Mouse (Mus musculus): Measurements from ENCODE around the gene Sestd1. TPM values are rescaled to one million over a fixed set of nuclear protein-coding genes. Genes with fewer than 3 reads are reported as not detected.

Gene Sestd1
- polyA plus RNA-seq, 1 experiment from 2014 or later = 9.7 TPM

GRCm38 (mm10) chr2:77270136-77270535 lies 10.3 kb downstream of the Sestd1 start:
- Histone ChIP-seq H3K4me2 (no peak overlapping the region), H3K27me3 (no peaks in the 10 kb centered on the region), H3K27ac (no peak overlapping the region), H3K36me3 (no peaks in the 10 kb centered on the region), H3K9me3 (replicated peaks) (no peaks in the 10 kb centered on the region), H3K4me1 (replicated peaks) (peaks cover 21% of the 10 kb centered on the region), H3K4me3 (no peak overlapping the region), H3K9ac (no peak overlapping the region)
- WGBS = 44% methylated on average over 1 of the region's 1 CpGs
- no peak for ATAC-seq (replicated peaks; ENCODE audit: insufficient number of reproducible peaks, insufficient read depth, low FRiP score, low read depth)

- Histone ChIP-seq H3K27me3 (no peaks in the 10 kb centered on the region), H3K9ac (no peak overlapping the region), H3K4me1 (replicated peaks) (peaks cover 28% of the 10 kb centered on the region), H3K9me3 (replicated peaks) (no peaks in the 10 kb centered on the region), H3K4me3 (no peak overlapping the region), H3K27ac (no peak overlapping the region), H3K36me3 (no peaks in the 10 kb centered on the region), H3K4me2 (no peak overlapping the region)
- WGBS = 69% methylated on average over 5 of the region's 5 CpGs
- no peak for ATAC-seq (replicated peaks; ENCODE audit: insufficient number of reproducible peaks, insufficient read depth, low FRiP score, low read depth)
These were observed 11.7 kb downstream of the Sestd1 start for GRCm38 (mm10) chr2:77268612-77269239.

DNA sequence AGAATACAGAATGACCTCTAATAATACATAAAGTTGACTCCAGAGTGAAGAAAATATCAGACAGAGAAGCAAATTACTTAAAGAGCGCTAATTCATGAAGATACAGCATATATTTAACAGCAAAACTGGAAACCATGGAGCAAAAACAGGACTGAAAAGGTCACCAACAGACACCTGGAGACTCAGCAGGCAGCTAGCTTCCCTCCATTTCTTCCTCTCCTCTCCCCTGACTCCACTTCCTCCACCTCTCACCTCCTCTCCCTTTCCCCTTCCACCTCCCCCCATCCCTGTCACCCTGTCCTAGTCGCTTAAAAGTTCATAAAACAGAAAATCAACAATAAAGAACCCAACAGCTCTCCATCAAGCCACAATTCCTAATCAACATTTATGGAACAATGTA lies 13.5 kb downstream of the Sestd1 start:
- no peaks in the 10 kb centered on the region for H3K36me3 ChIP-seq
- no peak overlapping the region for H3K27ac ChIP-seq
- H3K9me3 ChIP-seq (replicated peaks) = no peaks in the 10 kb centered on the region
- H3K27me3 ChIP-seq = no peaks in the 10 kb centered on the region
- ATAC-seq (replicated peaks; ENCODE audit: insufficient number of reproducible peaks, insufficient read depth, low FRiP score, low read depth) = no peak
- no peak overlapping the region for H3K9ac ChIP-seq
- no peak overlapping the region for H3K4me2 ChIP-seq
- no peak overlapping the region for H3K4me3 ChIP-seq
- peaks cover 42% of the 10 kb centered on the region for H3K4me1 ChIP-seq (replicated peaks)
- WGBS = 88% methylated on average over 2 of the region's 2 CpGs

DNA sequence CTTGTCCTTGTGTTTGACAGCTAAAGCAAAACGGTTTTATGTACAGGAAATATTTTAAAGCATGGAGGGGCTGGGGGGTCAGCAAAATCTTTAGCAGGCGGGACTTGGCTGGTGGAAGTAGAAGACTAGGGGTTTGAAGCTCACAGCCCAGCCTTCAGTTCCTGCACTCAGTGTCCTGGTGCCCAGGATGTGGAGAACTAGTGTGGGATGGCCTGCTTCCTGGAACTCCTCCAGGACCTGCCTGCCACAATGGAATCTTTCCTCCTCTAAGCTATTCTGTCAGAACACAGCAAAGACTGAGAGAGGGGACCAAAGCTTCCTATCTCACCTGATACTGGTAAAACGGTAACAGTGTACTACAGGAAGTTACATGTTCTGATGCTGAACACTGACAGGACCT lies 14.4 kb downstream of the Sestd1 start:
- Histone ChIP-seq H3K9me3 (replicated peaks) (no peaks in the 10 kb centered on the region), H3K4me1 (replicated peaks) (peaks cover 45% of the 10 kb centered on the region), H3K27me3 (no peaks in the 10 kb centered on the region), H3K27ac (peak overlapping the region; percentile 21), H3K4me3 (no peak overlapping the region), H3K36me3 (no peaks in the 10 kb centered on the region), H3K9ac (no peak overlapping the region), H3K4me2 (no peak overlapping the region)
- ATAC-seq (replicated peaks; ENCODE audit: insufficient number of reproducible peaks, insufficient read depth, low FRiP score, low read depth) = 0 out of 2 replicates have a peak, but pooled peaks have one; percentile 33
- WGBS = 38% methylated on average over 3 of the region's 3 CpGs

DNA sequence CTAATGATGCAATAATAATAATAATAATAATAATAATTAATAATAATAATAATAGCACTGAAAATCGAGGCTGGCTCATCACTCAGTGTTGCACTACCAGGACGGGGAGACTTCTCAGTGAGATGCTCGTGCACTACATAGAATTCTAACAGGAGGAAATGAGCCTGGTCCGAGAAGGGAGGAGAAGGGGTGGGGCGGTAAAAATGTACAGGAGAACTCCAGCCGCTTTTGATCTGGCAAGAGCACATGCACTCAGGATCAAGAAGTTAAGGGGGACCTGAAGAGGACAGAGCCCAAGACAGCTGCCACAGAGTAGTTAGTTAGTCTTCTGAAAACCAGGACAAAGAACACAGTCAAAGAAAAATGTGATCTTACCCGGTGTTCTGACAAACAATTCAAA lies 15.1 kb downstream of the Sestd1 start:
- Histone ChIP-seq H3K4me3 (no peak overlapping the region), H3K9ac (no peak overlapping the region), H3K4me1 (replicated peaks) (peaks cover 45% of the 10 kb centered on the region), H3K36me3 (no peaks in the 10 kb centered on the region), H3K4me2 (no peak overlapping the region), H3K27ac (no peak overlapping the region), H3K9me3 (replicated peaks) (no peaks in the 10 kb centered on the region), H3K27me3 (no peaks in the 10 kb centered on the region)
- ATAC-seq (replicated peaks; ENCODE audit: insufficient number of reproducible peaks, insufficient read depth, low FRiP score, low read depth) = no peak
- WGBS = 69% methylated on average over 7 of the region's 7 CpGs

DNA sequence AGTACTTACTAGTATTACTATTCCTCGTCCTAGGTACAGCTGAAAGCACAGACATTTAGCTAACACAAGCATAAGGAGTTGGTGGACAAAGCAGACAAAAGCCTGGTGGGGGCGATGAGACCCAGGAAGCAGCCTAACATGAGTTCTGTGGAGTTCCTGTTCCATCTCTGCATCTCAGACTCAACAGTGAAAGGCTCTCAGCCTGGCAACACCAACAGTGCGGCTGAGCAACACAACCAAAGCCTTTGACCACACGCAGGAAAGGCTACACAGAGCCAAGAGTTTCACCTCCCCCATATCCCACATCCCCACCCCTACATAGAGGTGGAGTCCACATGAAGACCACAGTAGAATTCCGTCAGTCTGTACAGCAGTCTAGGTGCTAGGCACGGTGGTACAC lies 15.8 kb downstream of the Sestd1 start:
- H3K36me3 ChIP-seq = no peaks in the 10 kb centered on the region
- H3K4me1 ChIP-seq (replicated peaks) = peaks cover 51% of the 10 kb centered on the region
- no peak overlapping the region for H3K4me3 ChIP-seq
- no peaks in the 10 kb centered on the region for H3K27me3 ChIP-seq
- H3K9me3 ChIP-seq (replicated peaks) = no peaks in the 10 kb centered on the region
- no peak for ATAC-seq (replicated peaks; ENCODE audit: insufficient number of reproducible peaks, insufficient read depth, low FRiP score, low read depth)
- 75% methylated on average over 6 of the region's 6 CpGs for WGBS
- no peak overlapping the region for H3K9ac ChIP-seq
- no peak overlapping the region for H3K4me2 ChIP-seq
- no peak overlapping the region for H3K27ac ChIP-seq

DNA sequence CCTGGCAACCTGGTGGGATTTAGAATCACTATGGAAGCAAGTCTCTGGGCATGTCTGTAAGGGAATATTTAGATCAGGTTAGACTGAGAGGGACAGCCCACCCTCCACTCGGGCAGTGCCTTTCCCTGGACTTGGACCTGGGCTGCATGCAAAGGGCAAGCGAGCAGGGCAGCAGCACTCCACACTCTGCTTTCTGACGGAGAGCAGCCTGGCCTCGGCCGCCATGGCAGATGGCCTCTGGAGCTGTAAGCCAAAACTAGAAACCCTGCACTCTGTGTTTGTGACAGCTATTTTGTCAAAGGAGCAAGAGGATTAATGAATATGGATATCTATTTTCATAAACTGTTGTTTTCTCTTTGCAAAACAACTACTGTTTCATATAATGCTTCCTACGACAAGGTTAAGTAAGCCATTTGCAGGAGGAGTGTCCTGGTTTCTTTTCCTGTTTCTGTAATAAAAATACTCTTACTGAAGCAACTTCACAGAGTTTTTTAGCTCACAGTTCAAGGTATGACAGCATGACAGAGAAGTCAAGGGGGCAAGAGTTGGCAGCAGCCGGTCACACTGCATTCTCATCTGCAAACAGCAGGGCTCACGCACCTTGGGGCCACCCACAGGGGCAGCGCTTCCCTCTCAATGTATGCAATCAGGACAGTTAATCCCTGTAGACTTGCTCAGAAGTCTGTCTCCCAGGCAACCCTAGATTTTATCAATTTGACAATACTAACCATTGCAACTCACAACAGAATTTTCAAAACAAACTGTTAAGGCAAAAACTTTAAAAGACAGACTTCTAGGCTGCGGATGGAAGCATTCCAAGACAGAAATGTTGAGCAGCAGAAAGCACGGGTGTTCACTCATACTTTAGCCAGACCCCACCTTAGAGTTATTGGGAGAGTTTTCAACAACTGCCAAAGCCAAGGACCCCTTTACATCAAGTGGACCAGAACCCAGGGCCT lies 16.6 kb downstream of the Sestd1 start:
- no peak for ATAC-seq (replicated peaks; ENCODE audit: insufficient number of reproducible peaks, insufficient read depth, low FRiP score, low read depth)
- Histone ChIP-seq H3K36me3 (no peaks in the 10 kb centered on the region), H3K9me3 (replicated peaks) (no peaks in the 10 kb centered on the region), H3K4me1 (replicated peaks) (peaks cover 57% of the 10 kb centered on the region), H3K27ac (no peak overlapping the region), H3K4me3 (no peak overlapping the region), H3K27me3 (no peaks in the 10 kb centered on the region), H3K4me2 (no peak overlapping the region), H3K9ac (no peak overlapping the region)
- 54% methylated on average over 11 of the region's 11 CpGs for WGBS

DNA sequence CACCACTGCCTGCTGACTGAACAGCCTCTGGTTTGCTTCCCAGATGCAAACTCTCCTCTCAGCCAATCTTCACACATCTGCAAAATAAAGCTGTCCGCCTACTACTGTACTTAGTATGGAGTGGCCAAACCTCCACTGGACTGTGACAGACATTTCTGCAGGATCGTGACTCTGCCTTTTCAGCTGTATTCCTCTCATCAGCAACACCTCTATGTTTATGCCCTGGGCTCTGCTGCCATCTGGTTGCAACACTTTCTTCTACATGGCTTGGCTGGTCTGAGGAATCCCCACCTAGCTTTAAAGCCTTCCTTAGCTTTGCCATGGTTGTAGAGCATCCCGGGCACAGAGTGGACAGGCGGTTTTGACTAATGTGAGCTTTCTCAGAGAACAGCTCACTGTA lies 20.3 kb downstream of the Sestd1 start:
- Histone ChIP-seq H3K4me3 (no peak overlapping the region), H3K27me3 (no peaks in the 10 kb centered on the region), H3K36me3 (no peaks in the 10 kb centered on the region), H3K9me3 (replicated peaks) (no peaks in the 10 kb centered on the region), H3K4me1 (replicated peaks) (peaks cover 45% of the 10 kb centered on the region), H3K4me2 (no peak overlapping the region), H3K9ac (no peak overlapping the region), H3K27ac (no peak overlapping the region)
- ATAC-seq (replicated peaks; ENCODE audit: insufficient number of reproducible peaks, insufficient read depth, low FRiP score, low read depth) = no peak; the same call in 1 of the 2 replicates
- WGBS = 56% methylated on average over 4 of the region's 4 CpGs

DNA sequence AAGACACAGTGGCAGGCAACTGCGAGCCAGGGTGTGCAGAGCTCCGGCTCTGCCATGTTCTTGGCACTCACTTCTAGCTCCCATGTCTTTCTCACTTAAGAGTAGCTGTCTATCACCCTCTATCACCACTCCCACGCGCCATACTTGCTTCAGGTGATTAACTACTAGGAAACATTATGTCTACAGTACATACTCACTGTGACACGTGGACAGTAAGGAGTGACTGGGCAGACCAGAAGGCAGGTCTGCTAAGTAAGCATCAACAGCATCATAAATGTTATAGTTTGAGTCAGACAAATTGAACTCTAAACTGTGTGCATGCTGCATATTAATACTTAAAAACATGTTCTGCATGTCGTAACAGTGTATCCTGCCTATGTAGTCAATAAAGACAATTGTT lies 27.2 kb downstream of the Sestd1 start:
- Histone ChIP-seq H3K9ac (no peak overlapping the region), H3K4me1 (replicated peaks) (peaks cover 15% of the 10 kb centered on the region), H3K27ac (no peak overlapping the region), H3K4me3 (no peak overlapping the region), H3K9me3 (replicated peaks) (no peaks in the 10 kb centered on the region), H3K36me3 (no peaks in the 10 kb centered on the region), H3K4me2 (no peak overlapping the region), H3K27me3 (no peaks in the 10 kb centered on the region)
- 59% methylated on average over 6 of the region's 6 CpGs for WGBS
- no peak; the same call in 1 of the 2 replicates for ATAC-seq (replicated peaks; ENCODE audit: insufficient number of reproducible peaks, insufficient read depth, low FRiP score, low read depth)

GRCm38 (mm10) chr2:77251736-77252135 lies 28.7 kb downstream of the Sestd1 start:
- WGBS = 79% methylated on average over 6 of the region's 6 CpGs
- Histone ChIP-seq H3K27ac (no peak overlapping the region), H3K27me3 (no peaks in the 10 kb centered on the region), H3K9ac (no peak overlapping the region), H3K4me3 (no peak overlapping the region), H3K4me2 (no peak overlapping the region), H3K4me1 (replicated peaks) (peaks cover 29% of the 10 kb centered on the region), H3K36me3 (no peaks in the 10 kb centered on the region), H3K9me3 (replicated peaks) (no peaks in the 10 kb centered on the region)
- no peak for ATAC-seq (replicated peaks; ENCODE audit: insufficient number of reproducible peaks, insufficient read depth, low FRiP score, low read depth)

DNA sequence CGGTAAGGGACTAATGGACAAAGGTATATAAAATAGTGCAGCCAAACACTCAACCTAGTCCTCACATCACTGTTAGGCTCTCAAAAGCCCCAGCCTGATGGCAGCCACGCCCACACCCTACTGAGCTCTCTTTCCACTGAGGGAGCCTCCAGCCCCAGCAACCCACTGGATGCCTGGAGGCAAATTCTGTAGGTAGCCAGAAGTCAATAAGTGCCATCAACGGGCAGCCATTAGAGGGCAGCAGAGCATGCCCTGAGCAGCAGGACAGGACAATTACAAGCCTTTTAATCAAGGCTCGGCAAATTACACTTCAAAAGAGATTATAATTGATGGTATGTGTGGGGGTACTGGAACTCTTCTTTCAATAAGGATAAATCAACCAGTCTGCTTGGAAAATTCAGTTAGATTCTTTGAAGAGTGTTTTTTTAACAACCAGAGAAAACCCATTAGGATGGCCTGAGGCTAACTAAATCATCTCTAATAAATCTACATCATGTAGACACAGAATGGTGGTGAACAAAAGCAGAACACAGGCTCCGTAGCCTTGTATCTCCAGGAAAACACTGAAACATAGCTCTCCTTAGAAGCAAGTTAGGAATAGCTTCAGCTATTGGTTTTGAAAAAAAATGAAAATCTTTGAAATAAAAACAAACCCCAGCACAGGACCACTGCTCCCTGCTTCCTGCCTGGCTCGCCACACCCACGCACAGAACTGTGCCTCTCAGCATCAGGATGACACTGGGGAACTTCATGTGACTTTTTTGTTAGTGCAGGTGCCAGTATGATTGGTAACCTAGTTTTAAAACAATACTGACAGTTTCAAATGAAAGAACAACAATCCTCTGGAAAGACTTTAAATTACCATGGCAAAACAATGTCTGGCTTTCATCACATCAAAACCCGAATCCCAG lies 30.4 kb downstream of the Sestd1 start:
- no peaks in the 10 kb centered on the region for H3K27me3 ChIP-seq

More for the DNA sequence above, 30.4 kb downstream of the Sestd1 start:
- WGBS = 42% methylated on average over 8 of the region's 8 CpGs
- Histone ChIP-seq H3K4me3 (no peak overlapping the region), H3K4me2 (no peak overlapping the region), H3K36me3 (no peaks in the 10 kb centered on the region), H3K9ac (no peak overlapping the region), H3K27ac (no peak overlapping the region), H3K9me3 (replicated peaks) (no peaks in the 10 kb centered on the region), H3K4me1 (replicated peaks) (peaks cover 33% of the 10 kb centered on the region)
- ATAC-seq (replicated peaks; ENCODE audit: insufficient number of reproducible peaks, insufficient read depth, low FRiP score, low read depth) = no peak
